Mouse (Mus musculus) embryo, embryonic 9.5 days (tissue): ENCODE results near the gene Gpr3.

ENCODE experiments used
- DNase-seq: peaks from one replicate; pipeline ENCODE4 v3.0.0-alpha.2; 2017; ENCODE audit errors: extremely low spot score

Gene Gpr3

DNA sequence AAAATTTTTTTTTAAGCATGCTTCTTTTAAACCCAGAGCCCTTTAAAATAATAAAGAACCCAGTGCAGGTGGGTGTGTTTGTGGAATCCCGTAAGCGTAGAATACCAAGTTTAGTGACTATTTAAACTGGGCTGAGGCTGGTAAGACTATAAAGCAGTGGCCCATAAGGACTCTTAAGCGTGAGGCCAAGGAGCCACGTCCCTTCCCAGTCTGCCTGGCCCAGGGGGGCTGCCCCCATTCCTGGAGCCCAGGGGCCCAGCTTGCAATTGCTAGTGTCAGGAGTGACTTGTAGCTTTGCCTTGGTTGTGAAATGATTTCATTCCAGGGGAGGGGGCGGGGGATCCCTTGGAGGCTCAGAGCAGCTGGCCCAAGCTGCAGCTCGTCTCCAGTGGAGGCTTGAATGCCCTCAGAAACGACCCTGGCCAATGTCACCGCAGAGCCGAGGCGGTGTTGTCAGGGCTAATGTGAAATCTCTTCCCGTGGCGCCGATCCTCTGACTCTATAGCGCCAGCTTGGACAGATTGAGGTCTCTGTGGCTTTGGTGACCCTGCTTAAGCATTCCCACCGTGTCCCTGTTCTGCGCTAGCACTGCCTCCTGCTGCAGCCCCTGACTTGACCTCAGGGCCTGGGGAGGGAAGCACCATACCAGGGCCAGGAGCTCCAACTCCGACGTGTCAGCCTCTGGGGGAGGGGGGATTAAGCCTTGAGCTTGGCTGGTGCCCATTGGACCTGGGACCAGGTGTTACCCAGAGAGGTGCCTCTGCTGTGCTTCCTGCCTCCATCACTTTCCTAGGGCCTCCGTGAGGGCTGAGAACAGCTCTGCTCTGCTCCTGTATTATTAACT is 13.8 kb downstream of the Gpr3 start:
- DNase-seq: no peak

DNA sequence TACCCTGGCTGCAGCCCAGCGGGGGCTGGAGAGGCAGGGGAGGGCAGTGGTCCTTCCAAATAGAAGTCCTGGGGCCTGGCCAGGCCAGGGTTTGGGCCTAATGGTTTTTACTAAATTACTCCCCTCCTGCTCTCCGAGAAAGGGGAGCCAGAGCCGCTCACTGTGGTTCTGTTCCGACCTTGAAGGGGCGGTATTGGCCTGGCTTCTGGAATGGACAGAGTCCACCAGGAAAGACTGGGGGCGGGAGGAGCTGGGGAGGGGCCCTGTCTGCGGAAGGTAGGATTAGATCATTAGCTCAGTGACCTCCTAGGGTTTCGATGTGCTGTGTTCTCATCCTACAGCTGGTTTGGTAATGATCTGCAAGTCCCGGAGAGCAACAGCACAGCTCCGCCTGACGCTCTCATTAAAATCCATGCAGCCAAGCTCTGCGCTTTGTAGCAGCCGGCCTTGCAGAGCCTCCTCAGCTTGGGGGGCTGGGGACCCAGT is 14.5 kb downstream of the Gpr3 start:
- DNase-seq: no peak

DNA sequence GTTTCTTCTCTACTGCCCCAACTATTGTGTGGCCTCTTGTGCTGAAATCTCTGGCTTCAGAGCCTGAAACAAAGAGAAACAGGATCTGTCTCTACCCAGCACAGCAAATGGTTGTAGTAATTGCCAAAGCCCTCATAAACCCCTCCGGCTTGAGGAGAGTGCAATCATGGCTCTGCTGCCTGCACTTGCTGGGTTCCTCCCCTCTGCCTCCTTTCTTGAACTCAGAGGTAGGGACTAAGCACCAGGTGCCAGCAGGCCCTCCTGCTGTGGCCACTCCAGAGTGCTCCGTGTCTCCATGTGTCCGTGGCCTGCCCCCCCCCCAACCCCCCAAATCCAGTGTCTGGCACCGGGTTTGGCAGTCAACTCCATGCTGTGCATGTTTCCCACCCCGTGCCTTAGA is 15.0 kb downstream of the Gpr3 start:
- DNase-seq: no peak

DNA sequence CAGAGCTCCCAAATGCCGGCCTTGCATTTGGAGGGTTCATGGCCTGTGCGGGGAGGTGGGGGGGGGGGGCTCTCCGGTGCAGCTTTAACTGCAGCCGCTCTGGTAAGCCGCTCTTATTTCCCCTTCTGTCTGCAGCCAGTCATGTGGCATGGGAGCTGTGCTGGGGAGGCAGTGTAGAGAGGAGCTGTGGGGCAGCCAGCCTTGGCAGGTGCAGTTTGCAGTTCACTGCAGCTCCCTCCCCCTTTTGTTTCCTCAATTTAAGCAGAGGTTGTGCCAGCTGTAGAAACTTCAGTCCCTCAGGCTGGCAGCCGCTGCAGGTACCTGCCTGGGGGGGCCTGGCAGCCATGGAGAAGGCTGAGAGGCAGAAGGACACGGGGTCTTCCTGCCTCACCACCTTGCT is 15.5 kb downstream of the Gpr3 start:
- DNase-seq: no peak

DNA sequence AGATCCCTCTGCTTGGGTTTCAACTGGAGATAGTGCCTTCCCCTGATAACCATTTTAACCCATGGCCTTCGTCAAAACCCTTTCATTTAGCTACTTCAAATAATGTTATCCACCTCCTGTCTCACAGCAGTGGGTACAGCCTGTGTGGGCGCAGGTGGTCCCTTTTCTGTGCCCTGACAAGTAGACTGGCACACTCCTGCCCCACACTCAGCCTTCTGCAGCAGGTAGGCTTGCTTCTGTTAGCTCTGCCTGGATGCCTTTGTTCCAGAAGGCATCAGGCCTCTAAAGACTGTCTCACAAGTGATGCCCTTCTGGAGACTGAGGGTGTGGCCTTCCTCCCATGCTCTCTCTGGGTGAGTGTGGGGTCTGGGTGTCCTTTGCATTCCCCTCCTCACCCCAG is 16.2 kb downstream of the Gpr3 start:
- DNase-seq: no peak

DNA sequence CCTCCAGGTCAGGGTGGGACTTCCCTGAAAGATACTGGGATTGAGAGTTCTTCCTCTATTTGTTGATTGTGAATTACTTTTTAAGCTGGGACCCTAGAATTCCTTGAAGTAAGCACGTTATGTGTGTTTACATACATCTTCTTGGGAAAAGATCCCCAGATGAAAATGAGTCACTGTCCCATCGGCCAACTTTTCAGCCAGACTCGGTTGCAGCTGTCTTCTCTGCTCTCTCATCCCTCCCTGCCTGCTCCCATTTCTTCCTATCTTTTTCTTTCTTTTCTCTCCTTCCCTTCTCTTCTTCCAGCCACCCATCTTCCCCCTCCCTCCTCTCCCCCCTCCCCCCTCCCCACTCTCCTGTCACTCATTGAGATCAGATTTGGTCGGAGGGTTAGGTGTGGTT is 17.3 kb downstream of the Gpr3 start:
- no peak for DNase-seq

DNA sequence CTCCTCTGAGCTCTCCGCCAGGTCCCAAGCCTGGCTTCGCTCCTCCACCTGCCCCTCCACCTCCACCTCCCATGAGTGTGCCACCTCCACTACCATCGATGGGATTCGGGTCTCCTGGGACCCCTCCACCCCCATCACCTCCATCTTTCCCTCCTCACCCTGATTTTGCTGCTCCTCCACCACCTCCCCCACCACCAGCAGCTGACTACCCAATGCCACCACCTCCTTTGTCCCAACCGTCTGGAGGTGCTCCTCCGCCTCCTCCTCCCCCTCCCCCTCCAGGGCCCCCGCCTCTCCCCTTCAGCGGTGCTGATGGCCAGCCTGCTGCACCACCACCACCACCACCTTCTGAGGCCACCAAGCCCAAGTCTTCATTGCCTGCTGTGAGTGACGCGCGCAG is 17.9 kb downstream of the Gpr3 start:
- no peak for DNase-seq

DNA sequence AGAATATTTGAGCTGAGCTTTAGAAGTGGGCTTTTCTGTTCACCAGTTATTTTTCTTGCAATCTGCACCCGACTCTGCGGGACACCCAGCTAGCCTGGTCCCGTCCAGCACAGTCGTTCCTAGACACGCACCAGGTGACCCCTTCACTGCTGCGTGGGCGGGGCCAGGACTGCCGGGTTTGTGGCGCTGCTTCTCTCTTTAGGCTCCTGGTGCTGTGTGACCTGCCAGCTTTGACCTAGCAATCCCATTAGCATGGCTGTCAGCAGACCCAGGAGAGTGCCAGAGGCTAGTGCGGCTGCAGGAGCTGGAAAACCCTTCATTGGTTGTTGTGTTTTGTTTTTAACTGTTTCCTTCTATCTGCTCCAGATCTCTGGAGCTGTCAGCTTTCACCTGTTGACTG is 22.9 kb downstream of the Gpr3 start:
- DNase-seq: no peak

DNA sequence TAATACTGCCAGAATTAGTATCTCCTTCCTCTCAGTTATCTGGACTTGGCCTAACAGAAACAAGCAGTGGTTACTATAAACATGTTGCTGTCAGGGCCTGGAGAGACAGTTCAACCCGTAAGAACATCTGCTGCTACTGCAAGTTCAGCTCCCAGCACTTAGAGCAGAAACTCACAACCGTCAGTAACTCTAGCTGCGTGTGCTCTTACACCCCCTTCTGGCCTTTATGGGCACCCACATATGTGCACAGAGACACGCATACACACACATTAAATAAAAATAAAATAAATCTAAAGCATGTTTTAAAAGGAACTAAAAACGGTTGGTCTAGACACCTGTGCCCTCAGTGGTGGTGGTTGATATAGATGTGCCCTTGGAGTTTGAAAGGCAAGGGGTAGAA is 25.5 kb downstream of the Gpr3 start:
- no peak for DNase-seq

DNA sequence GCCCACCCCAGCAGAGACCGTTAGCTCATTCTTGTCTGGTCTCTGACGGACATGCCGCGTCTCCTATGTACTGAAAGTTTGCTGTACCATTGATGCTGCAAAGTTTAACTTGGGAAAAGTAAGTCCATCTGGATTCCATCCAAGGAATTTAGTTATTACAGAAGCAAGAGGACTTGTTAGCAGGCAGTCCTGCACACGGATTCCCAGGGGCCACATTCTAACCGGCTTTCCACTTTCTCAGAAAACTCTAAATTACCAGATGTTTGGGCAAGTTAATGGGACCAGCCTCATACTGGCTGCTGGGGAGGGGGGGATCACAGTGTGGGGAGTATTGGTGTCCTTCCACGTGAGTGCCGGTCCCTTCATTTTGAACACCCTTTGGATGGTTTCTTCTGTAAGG is 26.4 kb downstream of the Gpr3 start:
- no peak for DNase-seq

DNA sequence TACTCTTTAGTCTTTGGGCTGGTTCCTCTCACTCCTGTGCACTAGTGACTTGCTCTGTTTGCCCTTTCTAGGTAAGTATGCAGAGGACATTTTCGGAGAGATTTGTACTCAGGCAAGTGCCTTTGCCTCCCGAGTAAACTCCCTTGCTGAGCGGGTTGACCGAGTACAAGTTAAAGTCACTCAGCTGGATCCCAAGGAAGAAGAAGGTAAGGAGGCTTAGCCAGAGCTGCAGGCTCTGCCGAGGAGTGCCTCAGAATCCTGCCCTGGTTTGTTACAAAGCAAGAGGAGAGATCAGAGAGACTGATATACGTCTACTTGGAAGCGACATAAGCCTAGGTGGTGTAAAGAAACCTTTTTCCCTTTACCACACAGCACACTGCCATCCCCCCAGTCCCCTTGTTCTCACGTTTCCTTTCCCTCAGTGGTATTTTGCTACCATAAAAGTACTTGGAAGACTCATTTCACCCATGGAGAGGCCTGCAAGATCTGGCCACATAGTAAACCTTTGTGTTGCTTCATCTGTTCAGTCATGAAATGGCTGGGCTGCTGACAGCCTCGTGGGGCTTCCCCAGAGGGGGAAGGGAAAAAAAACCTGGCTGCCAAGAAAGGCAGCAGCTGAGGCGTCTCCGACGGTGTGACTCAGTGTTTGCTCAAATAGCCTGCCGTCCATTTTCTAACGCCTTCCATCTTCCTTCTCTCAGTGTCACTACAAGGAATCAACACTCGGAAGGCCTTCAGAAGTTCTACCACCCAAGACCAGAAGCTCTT is 27.3 kb downstream of the Gpr3 start:
- DNase-seq: no peak

DNA sequence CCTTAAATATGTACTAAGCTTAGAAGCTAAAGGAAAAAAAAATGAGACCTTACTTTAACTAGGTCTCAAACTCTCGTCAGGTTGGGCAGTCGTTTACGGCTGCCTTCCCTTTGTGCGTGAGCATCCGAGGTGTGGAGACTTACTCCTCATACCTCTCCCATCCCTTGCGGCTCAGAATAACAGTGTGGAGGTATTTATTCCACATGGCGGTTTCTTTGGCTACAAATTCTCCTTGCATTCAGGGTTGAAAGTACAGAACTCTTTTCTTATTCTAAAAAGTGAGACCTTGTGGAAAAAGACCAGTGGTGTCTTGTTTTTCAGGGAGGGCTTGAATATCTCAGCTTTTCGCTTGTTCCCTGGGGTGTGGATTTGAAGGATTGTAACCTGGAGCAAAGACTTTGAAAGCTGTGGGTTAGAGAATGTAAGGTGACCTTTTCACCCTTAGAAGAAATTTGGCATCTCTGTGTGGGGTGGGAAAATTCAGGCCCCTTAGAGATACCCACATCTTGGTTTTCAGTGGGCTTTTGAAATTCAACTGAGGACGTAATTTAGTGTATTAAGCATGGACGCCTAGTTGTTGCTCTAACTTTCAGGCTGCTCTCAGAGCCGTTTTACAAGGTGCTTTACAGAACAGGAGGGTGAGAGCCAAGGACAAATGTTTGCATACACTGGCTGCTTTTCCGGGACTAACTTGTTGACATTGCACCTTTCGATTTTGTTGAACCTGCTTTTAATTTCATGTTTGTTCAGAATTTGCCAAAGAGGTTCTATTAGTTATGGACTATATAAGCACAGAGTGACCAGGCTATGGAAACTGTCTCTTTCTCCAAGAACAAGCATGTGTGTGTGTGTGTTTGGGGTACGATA is 28.1 kb downstream of the Gpr3 start:
- no peak for DNase-seq

DNA sequence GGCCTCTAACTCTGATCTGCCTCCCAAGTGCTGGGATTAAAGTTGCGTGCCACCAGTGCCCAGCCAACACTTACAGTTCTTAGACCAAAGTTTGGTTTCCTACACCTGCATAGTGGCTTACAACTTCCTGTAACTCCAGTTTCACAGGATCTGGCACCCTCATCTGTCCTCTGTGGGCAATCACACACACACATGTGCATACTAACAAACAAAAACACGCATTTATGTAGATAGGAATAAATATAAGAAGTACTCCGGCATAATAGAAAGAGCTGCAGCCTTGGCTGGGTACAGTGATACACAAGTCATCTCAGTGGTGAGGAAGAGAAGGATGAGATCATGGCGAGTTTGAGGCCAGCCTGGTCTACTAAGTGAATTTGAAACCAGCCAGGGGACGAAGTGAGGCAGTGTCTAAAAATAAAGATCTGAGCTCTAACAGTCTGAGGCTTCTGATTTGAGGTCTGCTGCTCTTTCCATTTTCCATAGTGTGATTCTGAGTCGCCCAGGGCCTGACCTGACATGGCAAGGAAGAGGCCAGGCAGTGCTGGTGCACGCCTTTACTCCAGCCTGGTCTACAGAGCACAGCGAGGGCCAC is 29.8 kb downstream of the Gpr3 start:
- no peak for DNase-seq

DNA sequence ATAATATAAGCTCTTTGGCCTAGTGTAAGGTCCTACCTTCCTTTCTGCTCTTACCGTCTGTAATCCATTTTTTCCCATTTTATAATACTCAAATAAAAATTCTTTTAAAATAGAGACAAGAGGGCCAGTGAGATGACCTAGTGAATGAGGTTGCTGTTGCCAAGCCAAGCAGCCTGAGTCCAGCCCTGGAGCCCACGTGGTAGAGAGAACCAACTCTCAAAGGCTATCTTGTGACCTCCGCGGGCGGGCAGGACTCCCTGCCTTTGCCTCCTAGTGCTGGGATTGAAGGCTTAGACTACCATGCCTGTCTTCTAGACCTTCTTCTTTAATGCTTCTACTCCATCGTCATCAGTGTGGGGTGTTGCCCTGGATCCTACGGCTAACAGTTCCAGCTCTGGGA is 33.1 kb downstream of the Gpr3 start:
- DNase-seq: no peak

DNA sequence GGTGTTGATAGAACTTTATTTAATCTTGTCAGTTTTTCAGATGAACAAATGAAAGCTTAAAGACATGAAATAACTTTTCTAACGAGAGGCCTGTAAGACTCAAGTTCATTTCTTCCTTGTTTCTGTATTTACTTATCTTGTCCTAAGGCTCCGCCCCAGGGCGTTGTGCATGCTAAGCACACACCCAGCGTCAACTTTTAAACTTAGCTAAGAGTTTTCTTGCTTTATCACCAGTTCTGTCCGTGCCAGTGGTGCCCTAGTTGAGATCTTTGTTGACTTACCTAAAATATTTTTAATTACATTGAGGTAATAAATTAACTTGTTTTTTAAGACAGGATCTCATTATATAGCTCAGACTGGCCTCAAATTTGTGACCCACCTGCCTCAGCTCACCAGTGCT is 34.0 kb downstream of the Gpr3 start:
- DNase-seq: no peak

DNA sequence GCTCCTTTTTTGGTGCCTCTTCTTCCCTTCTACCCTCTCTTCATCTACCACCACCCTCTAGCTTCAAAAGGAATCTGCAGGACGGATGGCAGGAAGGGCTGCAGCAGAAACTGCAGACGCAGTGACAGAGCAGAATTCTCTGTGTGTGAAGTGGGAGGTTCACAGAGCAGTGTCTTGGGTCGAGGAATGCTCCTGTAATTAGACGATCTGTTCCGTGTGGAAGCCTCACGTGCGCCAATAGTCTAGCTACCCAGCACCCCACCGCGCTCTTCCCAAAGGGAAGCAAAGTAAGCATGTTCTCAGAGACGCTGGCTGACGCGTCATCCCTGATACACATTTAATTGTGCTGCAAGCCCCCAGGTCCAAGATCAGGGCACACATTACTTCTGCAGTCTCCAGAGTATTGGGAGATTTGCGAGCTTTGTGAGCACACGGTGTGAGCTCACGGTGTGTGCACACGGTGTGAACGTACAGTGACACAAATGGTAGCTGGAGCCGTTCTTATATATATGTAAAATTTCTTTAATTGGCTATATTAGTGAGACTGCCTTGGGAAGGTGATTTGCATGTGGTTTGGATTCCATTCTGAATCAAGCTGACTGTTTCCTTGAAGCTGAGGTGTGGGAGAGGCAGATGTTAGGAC is 35.5 kb downstream of the Gpr3 start:
- no peak for DNase-seq

DNA sequence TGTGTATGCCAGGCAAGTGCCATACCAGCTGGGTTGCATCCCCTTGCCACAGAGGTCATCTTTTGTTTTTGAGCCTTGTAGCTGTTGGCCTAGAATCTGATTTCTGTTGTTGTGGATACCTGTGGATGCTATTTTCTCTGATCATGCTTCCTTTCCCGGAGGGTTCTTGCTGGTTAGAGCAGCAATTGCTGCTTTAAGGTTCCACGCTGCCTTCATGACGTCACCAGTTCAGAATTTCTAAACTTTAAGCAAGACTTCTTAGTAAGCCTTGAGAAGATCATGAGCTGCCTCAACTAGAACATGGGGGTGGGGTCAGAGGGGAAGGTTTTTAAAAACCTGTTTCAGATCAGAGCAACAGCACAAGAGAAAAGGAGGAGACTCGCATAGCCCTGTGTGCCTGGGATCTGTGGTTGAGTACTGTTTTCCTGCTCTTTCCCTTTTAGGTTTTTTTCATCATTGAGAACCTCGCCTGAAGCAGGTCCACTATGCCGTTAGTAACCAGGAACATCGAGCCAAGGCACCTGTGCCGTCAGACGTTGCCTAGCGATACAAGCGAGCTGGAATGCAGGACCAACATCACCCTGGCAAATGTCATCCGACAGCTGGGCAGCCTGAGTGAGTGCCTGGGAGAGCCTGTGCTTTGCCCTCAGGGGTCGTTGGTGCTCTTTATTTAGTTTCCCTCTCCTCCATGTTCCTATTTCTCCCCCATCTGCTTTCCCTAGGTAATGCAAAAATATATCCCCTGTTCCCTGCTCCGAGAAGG is 36.2 kb downstream of the Gpr3 start:
- no peak for DNase-seq

DNA sequence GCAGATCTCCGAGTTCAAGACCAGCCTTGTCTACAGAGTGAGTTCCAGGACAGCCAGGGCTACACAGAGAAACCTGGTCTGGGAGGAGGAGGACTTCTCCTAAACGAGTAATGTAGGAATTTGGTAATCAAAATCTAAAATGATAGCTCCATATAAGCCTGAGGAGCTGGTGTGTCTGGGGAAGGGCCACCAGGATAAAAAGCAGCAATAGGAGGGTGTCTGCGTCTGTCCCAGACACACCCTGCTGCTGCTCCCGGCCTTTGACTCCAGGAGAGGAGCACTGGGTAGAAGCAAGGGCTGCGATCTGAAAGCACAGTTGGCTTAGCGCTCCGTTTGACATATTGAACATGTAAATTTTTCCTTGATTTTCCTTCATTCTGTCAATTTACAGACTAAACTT is 37.1 kb downstream of the Gpr3 start:
- no peak for DNase-seq

DNA sequence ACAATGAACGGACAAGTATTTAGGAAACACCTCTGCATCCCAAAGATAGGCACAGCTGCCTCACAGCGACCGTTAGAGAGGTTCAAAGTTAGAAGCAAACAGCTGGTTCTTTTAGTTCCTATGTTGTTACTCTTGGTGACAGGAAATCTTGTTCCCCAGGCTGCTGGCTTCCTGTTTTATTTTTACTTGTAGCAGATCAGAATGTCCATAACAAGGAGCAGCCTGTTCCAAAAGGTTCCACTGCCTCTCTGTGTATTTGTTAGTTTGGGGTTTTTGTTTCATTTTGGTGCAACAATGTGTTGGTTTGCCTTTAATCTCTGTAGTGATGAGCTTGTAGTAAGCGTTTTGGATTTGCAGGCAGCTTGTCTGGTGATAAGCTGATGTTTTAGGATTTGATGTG is 38.0 kb downstream of the Gpr3 start:
- no peak for DNase-seq

DNA sequence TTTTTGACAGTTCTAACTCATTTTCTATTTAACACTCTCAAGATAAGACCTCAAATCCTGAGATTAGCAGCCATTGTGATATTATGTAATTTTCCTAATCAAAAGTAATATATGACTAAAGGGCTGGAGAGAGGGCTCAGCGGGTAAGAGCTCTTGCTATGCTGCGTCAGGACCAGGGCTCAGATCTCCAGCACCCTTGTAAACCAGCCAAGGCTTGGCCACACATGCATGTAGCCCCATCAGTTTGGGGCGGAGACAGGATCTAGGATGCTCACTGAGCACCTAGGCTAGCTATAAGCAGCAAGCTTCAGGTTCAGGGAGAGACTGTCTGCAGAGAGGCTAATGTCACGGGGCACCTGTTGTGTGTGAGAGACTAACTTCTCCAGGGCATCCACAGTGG is 39.9 kb downstream of the Gpr3 start:
- no peak for DNase-seq

DNA sequence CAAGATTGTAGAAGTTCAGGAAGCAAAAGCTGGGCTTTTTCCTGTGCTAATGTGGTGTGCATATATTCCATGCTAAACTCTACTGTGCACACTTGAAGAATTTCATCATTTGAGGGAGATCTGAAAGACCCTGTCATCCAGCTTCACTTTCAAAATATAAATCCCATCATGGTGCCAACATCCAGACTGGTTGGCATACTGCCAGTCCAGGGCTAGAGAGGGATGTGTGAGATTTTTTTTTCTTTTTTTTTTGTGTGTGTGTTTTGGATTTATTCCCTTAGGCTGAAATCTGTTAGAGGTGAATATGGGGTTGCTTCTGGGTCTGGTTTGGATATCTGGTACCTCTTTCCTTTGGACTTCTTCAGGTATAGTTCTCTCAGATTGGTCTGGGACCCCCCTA is 41.7 kb downstream of the Gpr3 start:
- no peak for DNase-seq
